Mouse (Mus musculus): ENCODE measurements around the gene Synpo2. TPM values are rescaled to one million over a fixed set of nuclear protein-coding genes. Genes with fewer than 3 reads are reported as not detected.

The Synpo2 gene
- total RNA-seq, 1 experiment, result 1.6 TPM

DNA sequence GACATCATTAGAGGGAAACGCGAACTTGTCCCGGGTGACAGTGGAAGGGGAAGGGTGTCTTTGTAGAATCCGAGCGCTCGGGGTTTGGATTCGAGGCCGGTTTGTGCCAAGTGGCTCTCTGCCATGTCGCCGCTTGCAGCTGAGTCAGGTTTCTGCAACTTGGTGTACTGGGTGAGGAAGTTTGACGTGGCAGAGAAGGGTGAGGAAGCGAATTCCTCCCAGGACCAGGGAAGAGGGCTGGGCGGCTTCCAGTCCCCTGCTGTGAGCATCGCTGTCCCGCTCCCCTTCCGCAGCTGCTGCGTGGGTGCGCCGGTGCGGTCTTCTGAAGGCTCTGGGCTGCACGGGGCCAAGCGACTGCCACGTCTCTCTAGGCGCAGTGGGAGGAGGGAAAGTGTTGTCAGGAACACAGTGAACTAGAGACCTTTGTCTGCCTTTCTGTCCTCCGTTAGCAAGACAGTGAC is 31.8 kb upstream of the Synpo2 start:
- Histone ChIP-seq H3K9ac (ENCODE audit: insufficient read depth, low read depth, low read length, poor library complexity, severe bottlenecking) (peak overlapping the region; percentile 66), H3K27ac (ENCODE audit: insufficient read depth, low read depth, low read length, poor library complexity, severe bottlenecking) (no peak overlapping the region), H3K36me3 (ENCODE audit: control insufficient read depth, insufficient read depth, low read length, poor library complexity, severe bottlenecking) (peaks cover 2% of the 10 kb centered on the region; the same call in 1 of the 2 replicates), H3K9me3 (ENCODE audit: control insufficient read depth, insufficient read depth, low read depth, low read length) (no peaks in the 10 kb centered on the region), H3K4me1 (ENCODE audit: control insufficient read depth in 2 of 2, insufficient read depth in 2 of 2, low read length in 2 of 2, poor library complexity in 1 of 2) (peaks cover 0 to 2% of the 10 kb centered on the region in 2 experiments; a peak in 1 of 4 replicates), H3K4me3 (ENCODE audit: insufficient read depth in 1 of 2, low read depth in 1 of 2, low read length in 2 of 2, poor library complexity in 1 of 2, severe bottlenecking in 1 of 2) (peak overlapping the region; percentile 81 to 85)
- peak; percentile 25 for DNase-seq (ENCODE audit: low read depth, low spot score)
- in situ Hi-C loops (cut with MboI; ENCODE audit: low sequenced_read_pairs in 2 of 2, unreplicated experiment in 2 of 2), result no loop called here
- TF ChIP-seq CHD2 (IDR thresholded peaks at IDR 0.05; ENCODE audit: low read depth, low read length), result no peak
- TF ChIP-seq ZNF384 (IDR thresholded peaks at IDR 0.05; ENCODE audit: low read depth, low read length), result no peak
- TF ChIP-seq MAFK (IDR thresholded peaks at IDR 0.05; ENCODE audit: insufficient read depth, low read depth, low read length), result peak; percentile 37; the same call in 1 of the 2 replicates
- no peak for TF ChIP-seq HCFC1 (IDR thresholded peaks at IDR 0.05; ENCODE audit: borderline replicate concordance, insufficient read depth, low read length)
- no peak for TF ChIP-seq ZC3H11A (IDR thresholded peaks at IDR 0.05; ENCODE audit: borderline replicate concordance, low read depth, low read length)

DNA sequence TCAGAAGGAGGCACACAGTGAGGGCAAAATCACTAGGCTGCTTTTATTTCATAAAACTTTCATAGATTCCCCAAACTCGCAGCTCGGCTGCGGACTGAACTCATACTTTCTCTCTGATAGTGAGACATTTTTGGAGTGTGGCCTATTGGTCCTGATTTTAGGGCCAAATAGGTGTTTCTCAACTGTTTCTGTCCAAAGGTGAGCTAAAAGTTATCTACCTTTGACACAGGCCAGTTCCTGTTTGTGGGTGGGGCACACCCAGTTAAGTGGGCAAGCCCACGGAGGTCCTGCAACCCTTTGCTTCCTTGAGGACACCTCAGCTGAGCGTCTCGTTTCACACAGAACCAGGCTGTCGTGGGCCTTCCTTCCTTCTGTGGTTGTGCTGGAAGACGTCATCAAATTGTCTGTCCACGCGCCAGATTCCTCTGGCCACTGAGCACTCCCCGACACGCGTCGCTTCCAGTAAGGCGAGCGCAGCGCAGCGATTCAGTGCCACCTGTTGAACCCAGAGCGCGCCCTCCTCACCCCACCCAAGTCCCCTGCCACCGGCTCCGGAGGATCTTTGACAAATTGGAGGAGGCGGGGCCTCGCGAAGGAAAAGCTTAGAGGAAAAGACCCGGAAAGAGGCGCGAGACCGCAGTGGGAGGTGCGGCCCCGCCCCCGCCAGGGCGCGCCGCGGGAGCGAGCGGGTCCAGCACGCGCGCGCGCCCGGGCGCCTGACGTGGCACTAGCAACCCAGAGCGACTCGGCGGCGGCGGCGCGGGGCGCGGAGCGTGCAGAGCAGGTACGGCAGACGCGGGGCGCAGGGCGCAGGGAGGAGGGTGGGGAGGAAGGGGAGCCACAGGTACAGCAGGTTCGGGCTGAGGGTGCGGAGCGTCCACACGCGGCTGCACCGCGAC is 31.1 kb upstream of the Synpo2 start, which contains the start of gene Sec24d:
TSS of gene Sec24d (plus strand) at position 703 of the 899 bp plus-strand sequence.
- peak within 1 kb of the TSS; percentile 66 for H3K9ac ChIP-seq (ENCODE audit: insufficient read depth, low read depth, low read length, poor library complexity, severe bottlenecking)
- no peak within 1 kb of the TSS for H3K27ac ChIP-seq (ENCODE audit: insufficient read depth, low read depth, low read length, poor library complexity, severe bottlenecking)
- H3K36me3 ChIP-seq (ENCODE audit: control insufficient read depth, insufficient read depth, low read length, poor library complexity, severe bottlenecking), result 0 out of 2 replicates have a peak, but pooled peaks cover 2% of the 10 kb centered on the region
- TF ChIP-seq HCFC1 (IDR thresholded peaks at IDR 0.05; ENCODE audit: borderline replicate concordance, insufficient read depth, low read length), result no peak; the same call in 1 of the 2 replicates
- TF ChIP-seq MAFK (IDR thresholded peaks at IDR 0.05; ENCODE audit: insufficient read depth, low read depth, low read length), result no peak
- TF ChIP-seq ZC3H11A (IDR thresholded peaks at IDR 0.05; ENCODE audit: borderline replicate concordance, low read depth, low read length), result no peak
- TF ChIP-seq ZNF384 (IDR thresholded peaks at IDR 0.05; ENCODE audit: low read depth, low read length), result no peak
- no peak for TF ChIP-seq CHD2 (IDR thresholded peaks at IDR 0.05; ENCODE audit: low read depth, low read length)
- H3K9me3 ChIP-seq (ENCODE audit: control insufficient read depth, insufficient read depth, low read depth, low read length), result no peaks in the 10 kb centered on the region
- H3K4me3 ChIP-seq (ENCODE audit: insufficient read depth in 1 of 2, low read depth in 1 of 2, low read length in 2 of 2, poor library complexity in 1 of 2, severe bottlenecking in 1 of 2), result peak within 1 kb of the TSS; percentile 81 to 85
- DNase-seq (ENCODE audit: low read depth, low spot score), result peak; percentile 72
- in situ Hi-C loops (cut with MboI; ENCODE audit: low sequenced_read_pairs in 2 of 2, unreplicated experiment in 2 of 2), result no loop called here
- peaks cover 0 to 2% of the 10 kb centered on the region in 2 experiments; a peak in 1 of 4 replicates for H3K4me1 ChIP-seq (ENCODE audit: control insufficient read depth in 2 of 2, insufficient read depth in 2 of 2, low read length in 2 of 2, poor library complexity in 1 of 2)

DNA sequence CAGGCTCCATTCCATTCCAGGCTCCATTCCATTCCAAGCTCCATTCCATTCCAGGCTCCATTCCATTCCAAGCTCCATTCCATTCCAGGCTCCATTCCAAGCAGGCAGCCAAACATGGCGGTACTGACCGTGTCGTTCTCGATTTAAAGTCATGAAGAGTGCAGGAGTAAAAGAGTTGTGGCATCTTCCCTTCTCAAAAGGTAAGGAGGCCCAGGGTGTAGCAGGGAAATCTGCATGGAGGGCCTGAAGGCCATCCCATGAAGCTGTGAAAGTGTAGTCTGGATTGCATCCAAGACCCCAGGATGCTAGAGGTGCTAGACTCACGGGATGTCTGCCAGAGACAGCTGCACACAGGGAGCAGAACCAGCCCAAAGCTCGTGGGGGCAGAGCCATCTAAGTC is 28.8 kb upstream of the Synpo2 start:
- peak overlapping the region; percentile 74 to 96 for H3K4me3 ChIP-seq (ENCODE audit: insufficient read depth in 1 of 2, low read depth in 1 of 2, low read length in 2 of 2, poor library complexity in 1 of 2, severe bottlenecking in 1 of 2)
- peak; percentile 52 for DNase-seq (ENCODE audit: low read depth, low spot score)
- H3K36me3 ChIP-seq (ENCODE audit: control insufficient read depth, insufficient read depth, low read length, poor library complexity, severe bottlenecking), result 0 out of 2 replicates have a peak, but pooled peaks cover 2% of the 10 kb centered on the region
- H3K9me3 ChIP-seq (ENCODE audit: control insufficient read depth, insufficient read depth, low read depth, low read length), result no peaks in the 10 kb centered on the region
- H3K27ac ChIP-seq (ENCODE audit: insufficient read depth, low read depth, low read length, poor library complexity, severe bottlenecking), result no peak overlapping the region
- in situ Hi-C loops (cut with MboI; ENCODE audit: low sequenced_read_pairs in 2 of 2, unreplicated experiment in 2 of 2), result no loop called here
- TF ChIP-seq ZNF384 (IDR thresholded peaks at IDR 0.05; ENCODE audit: low read depth, low read length) (no peak), ZC3H11A (IDR thresholded peaks at IDR 0.05; ENCODE audit: borderline replicate concordance, low read depth, low read length) (no peak), HCFC1 (IDR thresholded peaks at IDR 0.05; ENCODE audit: borderline replicate concordance, insufficient read depth, low read length) (peak; percentile 48; the same call in 1 of the 2 replicates), CHD2 (IDR thresholded peaks at IDR 0.05; ENCODE audit: low read depth, low read length) (no peak), MAFK (IDR thresholded peaks at IDR 0.05; ENCODE audit: insufficient read depth, low read depth, low read length) (peak; percentile 15; the same call in 1 of the 2 replicates)
- peak overlapping the region; percentile 93 for H3K9ac ChIP-seq (ENCODE audit: insufficient read depth, low read depth, low read length, poor library complexity, severe bottlenecking)
- H3K4me1 ChIP-seq (ENCODE audit: control insufficient read depth in 2 of 2, insufficient read depth in 2 of 2, low read length in 2 of 2, poor library complexity in 1 of 2), result peaks cover 0 to 2% of the 10 kb centered on the region in 2 experiments; a peak in 1 of 4 replicates

DNA sequence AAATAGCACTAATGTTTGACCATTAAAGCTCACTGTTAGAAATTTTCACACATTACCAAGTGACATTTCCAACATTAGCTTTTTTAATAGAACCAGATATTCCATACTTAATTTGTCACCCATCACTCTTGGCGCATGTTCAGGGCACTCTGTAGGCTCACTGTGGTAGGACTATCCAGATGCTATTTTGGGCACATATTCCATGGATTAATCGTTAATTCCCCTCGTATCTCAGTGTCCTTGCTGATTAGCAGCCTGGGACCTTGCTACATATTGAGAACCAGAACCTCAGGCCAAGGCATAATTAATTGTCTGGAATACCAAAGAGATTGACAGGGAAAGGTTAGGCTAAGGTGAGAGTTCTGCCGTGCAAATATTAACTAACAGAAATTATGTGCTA is 22.8 kb upstream of the Synpo2 start:
- in situ Hi-C loops (cut with MboI; ENCODE audit: low sequenced_read_pairs in 2 of 2, unreplicated experiment in 2 of 2), result no loop called here
- Histone ChIP-seq H3K36me3 (ENCODE audit: control insufficient read depth, insufficient read depth, low read length, poor library complexity, severe bottlenecking) (no peaks in the 10 kb centered on the region), H3K27ac (ENCODE audit: insufficient read depth, low read depth, low read length, poor library complexity, severe bottlenecking) (no peak overlapping the region), H3K4me1 (ENCODE audit: control insufficient read depth in 2 of 2, insufficient read depth in 2 of 2, low read length in 2 of 2, poor library complexity in 1 of 2) (0 out of 4 replicates have a peak, but pooled peaks cover 0 to 2% of the 10 kb centered on the region in 2 experiments), H3K9me3 (ENCODE audit: control insufficient read depth, insufficient read depth, low read depth, low read length) (no peaks in the 10 kb centered on the region), H3K9ac (ENCODE audit: insufficient read depth, low read depth, low read length, poor library complexity, severe bottlenecking) (no peak overlapping the region), H3K4me3 (ENCODE audit: insufficient read depth in 1 of 2, low read depth in 1 of 2, low read length in 2 of 2, poor library complexity in 1 of 2, severe bottlenecking in 1 of 2) (no peak overlapping the region)
- TF ChIP-seq ZNF384 (IDR thresholded peaks at IDR 0.05; ENCODE audit: low read depth, low read length) (no peak), CHD2 (IDR thresholded peaks at IDR 0.05; ENCODE audit: low read depth, low read length) (no peak), HCFC1 (IDR thresholded peaks at IDR 0.05; ENCODE audit: borderline replicate concordance, insufficient read depth, low read length) (no peak), MAFK (IDR thresholded peaks at IDR 0.05; ENCODE audit: insufficient read depth, low read depth, low read length) (no peak), ZC3H11A (IDR thresholded peaks at IDR 0.05; ENCODE audit: borderline replicate concordance, low read depth, low read length) (no peak)
- DNase-seq (ENCODE audit: low read depth, low spot score), result no peak
